8 mouse cellular contexts compared by ENCODE assay signal in the genomic region with DNA sequence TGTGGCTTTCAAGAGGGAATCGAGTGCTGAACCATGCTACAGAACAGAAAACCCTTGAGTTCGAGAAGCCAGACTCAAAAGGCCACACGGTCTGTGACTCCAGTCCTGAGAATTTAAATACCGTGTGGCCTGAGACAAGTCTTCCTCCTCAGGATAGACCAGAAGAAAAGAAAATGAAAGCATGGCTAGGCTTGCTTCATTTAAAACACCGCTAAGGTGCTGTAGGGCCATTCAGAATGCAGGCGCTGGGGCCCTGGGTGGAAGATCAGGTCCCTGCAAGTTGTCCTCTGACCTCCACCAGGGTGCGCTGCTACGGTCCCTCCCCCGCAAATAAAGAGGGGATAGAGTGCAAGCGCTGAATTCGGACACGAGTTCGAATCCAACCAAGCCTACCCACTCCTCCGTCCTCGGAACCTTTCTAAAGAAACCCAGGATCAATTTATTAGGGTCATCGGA. TPM values are rescaled to one million over a fixed set of nuclear protein-coding genes. Genes with fewer than 3 reads are reported as not detected.
A peak's percentile ranks its signal among the peaks of the same experiment; 100 is the strongest.
DNase-seq lines count a peak whose midpoint lies in the region; ATAC-seq lines count a peak whose summit lies in the region.

No protein-coding gene starts in this region.

- peak; percentile 18; the same call in 1 of the 2 replicates for ATAC-seq in heart, embryonic 16.5 days (replicated peaks; ENCODE audit: extremely low read depth, insufficient read depth, low FRiP score)
- peak; percentile 69 for ATAC-seq in megakaryocyte-erythroid progenitor cell, adult 5-6 weeks (replicated peaks; ENCODE audit: low FRiP score, low TSS enrichment, poor library complexity, severe bottlenecking)

- peak overlapping the region; percentile 89 for H3K9ac ChIP-seq in heart, embryonic 16.5 days (ENCODE audit: low read length)

- no peak overlapping the region for H3K27ac ChIP-seq in heart, embryonic 16.5 days (ENCODE audit: low read length)

- H3K27me3 ChIP-seq in heart, embryonic 16.5 days (ENCODE audit: control insufficient read depth, insufficient read depth, low read length): no peaks in the 10 kb centered on the region

- peaks cover 6% of the 10 kb centered on the region for H3K4me1 ChIP-seq in heart, embryonic 16.5 days (ENCODE audit: control insufficient read depth, insufficient read depth, low read length)

- DNase-seq in ES-CJ7 (ENCODE audit: low read depth, low spot score): peak; percentile 85
- peak; percentile 28 for DNase-seq in adrenal gland, adult 8-10 months
- peak; percentile 75 for DNase-seq in embryo, embryonic 11 days
- DNase-seq in kidney, postnatal 4 days: peak; percentile 76 to 83
- DNase-seq in spleen, postnatal 4 days (ENCODE audit: low spot score in 2 of 2): peak; percentile 78 to 89
- no peak for DNase-seq in frontal cortex, postnatal 14 days (ENCODE audit: low spot score in 2 of 2)

- peak overlapping the region; percentile 81 for H3K4me3 ChIP-seq in heart, embryonic 16.5 days (ENCODE audit: low read length)

- 7% methylated on average over 16 of the region's 16 CpGs for WGBS in heart, embryonic 16.5 days

- peak overlapping the region; percentile 76 for H3K4me2 ChIP-seq in heart, embryonic 16.5 days (ENCODE audit: low read depth, low read length)

- H3K9me3 ChIP-seq in heart, embryonic 16.5 days (replicated peaks; ENCODE audit: control insufficient read depth, low read length): peaks cover 5% of the 10 kb centered on the region; the same call in 1 of the 2 replicates

- peaks cover 8% of the 10 kb centered on the region for H3K36me3 ChIP-seq in heart, embryonic 16.5 days (ENCODE audit: control insufficient read depth, insufficient read depth)

RNA-seq across cellular contexts. Expression of a gene that starts 0.5 kb away (rescaled TPM):
- total RNA-seq in adrenal gland, adult 8-10 months (2022): 10 to 100 TPM in 2 of 4 experiments, 1 to 10 TPM in 2; 8.8 to 12.1 (median 9.8) TPM
- 62.8 and 69.4 TPM in 2 replicates for polyA plus RNA-seq in heart, embryonic 16.5 days (2015; fragmentation: Nextera tagmentation; extraction: Ambion mirVana)
- total RNA-seq in megakaryocyte-erythroid progenitor cell, adult 5-6 weeks (2014; fragmentation: Nextera tagmentation): 65.5 and 93.1 TPM in 2 replicates
- total RNA-seq in megakaryocyte-erythroid progenitor cell, adult 5-6 weeks (2017): 50.7 and 58.1 TPM in 2 replicates

RNA-seq across cellular contexts. Expression of a gene that starts 25.5 kb away (rescaled TPM):
- 1 to 10 TPM; 5.9 to 9.6 (median 6.8) TPM for total RNA-seq in adrenal gland, adult 8-10 months (2022)
- polyA plus RNA-seq in heart, embryonic 16.5 days (2015; fragmentation: Nextera tagmentation; extraction: Ambion mirVana): 0.04 and 0.05 TPM in 2 replicates
- 0.25 TPM in 1 of 2 replicates, not detected in the other for total RNA-seq in megakaryocyte-erythroid progenitor cell, adult 5-6 weeks (2014; fragmentation: Nextera tagmentation)
- total RNA-seq in megakaryocyte-erythroid progenitor cell, adult 5-6 weeks (2017): not detected in 2 replicates

RNA-seq across cellular contexts. Expression of a gene that starts 31.2 kb away (rescaled TPM):
- total RNA-seq in adrenal gland, adult 8-10 months (2022): 100 to 1,000 TPM; 138 to 152 (median 146) TPM
- 75.1 and 86.8 TPM in 2 replicates for polyA plus RNA-seq in heart, embryonic 16.5 days (2015; fragmentation: Nextera tagmentation; extraction: Ambion mirVana)
- 18.1 and 23.1 TPM in 2 replicates for total RNA-seq in megakaryocyte-erythroid progenitor cell, adult 5-6 weeks (2014; fragmentation: Nextera tagmentation)
- total RNA-seq in megakaryocyte-erythroid progenitor cell, adult 5-6 weeks (2017): 18.9 and 87.8 TPM in 2 replicates

Comparison
In these comparisons a context has a peak if more than half of its experiments do, and no peak if none do; other contexts are left out.
1. DNase-seq: peak in ES-CJ7 (single experiment), adrenal gland, adult 8-10 months (single experiment), embryo, embryonic 11 days (single experiment), kidney, postnatal 4 days (2 of 2) and spleen, postnatal 4 days (2 of 2); none in frontal cortex, postnatal 14 days (0 of 2).
2. RNA of a gene that starts 25.5 kb away (total RNA-seq): 5.9 to 9.6 TPM in adrenal gland, adult 8-10 months; 0.25 TPM in megakaryocyte-erythroid progenitor cell, adult 5-6 weeks; every median in the first group is over 4 times any median in the second.